Mouse (Mus musculus): ENCODE results near the gene Gprc5d. TPM values are rescaled to one million over a fixed set of nuclear protein-coding genes. Genes with fewer than 3 reads are reported as not detected.

Gene Gprc5d
- polyA plus RNA-seq, 1 experiment: 0.04 TPM

- TF ChIP-seq TAL1 (IDR thresholded peaks at IDR 0.05; ENCODE audit: low read length): no peak
- TF ChIP-seq GATA1 (IDR thresholded peaks at IDR 0.05; ENCODE audit: low read length): no peak
- H3K36me3 ChIP-seq (ENCODE audit: control insufficient read depth): peaks cover 100% of the 10 kb centered on the region
These were observed 23.5 kb upstream of the Gprc5d start for GRCm38 (mm10) chr6:135141451-135142147.

DNA sequence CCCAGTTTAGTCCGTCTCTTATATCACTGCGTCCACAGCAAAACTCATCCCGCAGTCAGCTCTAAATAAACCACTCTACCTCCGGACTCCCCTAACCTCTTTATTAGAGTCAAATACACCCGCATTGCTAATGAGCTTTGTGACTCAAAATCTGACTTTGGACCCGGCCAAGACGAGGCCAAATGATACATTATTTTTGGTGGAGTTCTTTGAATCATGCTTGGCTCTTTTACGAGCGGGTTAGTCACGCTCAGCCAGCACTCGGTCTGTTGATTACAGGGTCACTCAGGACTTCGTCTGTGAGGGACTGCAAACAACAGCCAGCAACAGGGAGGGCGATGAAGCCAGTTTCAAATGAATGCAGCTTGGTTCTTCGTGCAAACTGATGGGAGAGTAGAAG, 20.7 kb upstream of the Gprc5d start:
- H3K27me3 ChIP-seq (ENCODE audit: control insufficient read depth): no peaks in the 10 kb centered on the region
- H3K36me3 ChIP-seq (ENCODE audit: control insufficient read depth): peaks cover 100% of the 10 kb centered on the region
- H3K4me1 ChIP-seq (ENCODE audit: control insufficient read depth): peaks cover 29% of the 10 kb centered on the region
- no peaks in the 10 kb centered on the region for H3K9me3 ChIP-seq (ENCODE audit: control insufficient read depth, low read length)
- TF ChIP-seq GATA1 (IDR thresholded peaks at IDR 0.05; ENCODE audit: low read length) (no peak), TAL1 (IDR thresholded peaks at IDR 0.05; ENCODE audit: low read length) (no peak)
- H3K4me3 ChIP-seq (replicated peaks): no peak overlapping the region

More at GRCm38 (mm10) chr6:135141451-135142147, 23.5 kb upstream of the Gprc5d start:
- Histone ChIP-seq H3K9me3 (ENCODE audit: control insufficient read depth, low read length) (no peaks in the 10 kb centered on the region), H3K4me3 (replicated peaks) (no peak overlapping the region), H3K4me1 (ENCODE audit: control insufficient read depth) (peaks cover 47% of the 10 kb centered on the region), H3K27me3 (ENCODE audit: control insufficient read depth) (no peaks in the 10 kb centered on the region)

DNA sequence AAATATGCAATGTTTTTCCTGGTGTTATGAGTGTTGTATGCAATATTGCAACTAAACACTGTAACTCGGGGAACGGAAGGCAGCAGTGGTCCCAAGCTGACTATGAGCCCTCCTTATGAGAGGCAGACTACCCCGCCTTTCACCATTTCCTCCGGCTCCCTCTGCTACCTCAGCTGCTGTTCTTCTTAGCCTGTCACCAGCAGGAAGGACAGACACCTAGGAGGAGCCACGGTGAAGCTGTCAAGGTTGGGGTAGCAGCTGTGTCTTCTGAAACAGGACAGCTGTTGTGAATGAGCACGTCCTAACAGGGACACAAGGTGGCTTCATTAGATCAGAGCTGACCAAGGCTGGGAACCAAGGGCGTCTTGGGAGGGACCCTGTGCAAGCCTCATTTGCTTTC, 20.1 kb upstream of the Gprc5d start:
- Histone ChIP-seq H3K36me3 (ENCODE audit: control insufficient read depth) (peaks cover 99% of the 10 kb centered on the region), H3K27me3 (ENCODE audit: control insufficient read depth) (no peaks in the 10 kb centered on the region)

GRCm38 (mm10) chr6:135137736-135138135, 19.7 kb upstream of the Gprc5d start:
- Histone ChIP-seq H3K36me3 (ENCODE audit: control insufficient read depth) (peaks cover 99% of the 10 kb centered on the region), H3K4me3 (replicated peaks) (no peak overlapping the region), H3K9me3 (ENCODE audit: control insufficient read depth, low read length) (no peaks in the 10 kb centered on the region), H3K27me3 (ENCODE audit: control insufficient read depth) (no peaks in the 10 kb centered on the region), H3K4me1 (ENCODE audit: control insufficient read depth) (peaks cover 19% of the 10 kb centered on the region)
- no peak for TF ChIP-seq TAL1 (IDR thresholded peaks at IDR 0.05; ENCODE audit: low read length)
- TF ChIP-seq GATA1 (IDR thresholded peaks at IDR 0.05; ENCODE audit: low read length): no peak

More for the DNA sequence above, 20.1 kb upstream of the Gprc5d start:
- TF ChIP-seq TAL1 (IDR thresholded peaks at IDR 0.05; ENCODE audit: low read length) (no peak), GATA1 (IDR thresholded peaks at IDR 0.05; ENCODE audit: low read length) (no peak)
- Histone ChIP-seq H3K9me3 (ENCODE audit: control insufficient read depth, low read length) (no peaks in the 10 kb centered on the region), H3K4me3 (replicated peaks) (no peak overlapping the region), H3K4me1 (ENCODE audit: control insufficient read depth) (peaks cover 24% of the 10 kb centered on the region)

DNA sequence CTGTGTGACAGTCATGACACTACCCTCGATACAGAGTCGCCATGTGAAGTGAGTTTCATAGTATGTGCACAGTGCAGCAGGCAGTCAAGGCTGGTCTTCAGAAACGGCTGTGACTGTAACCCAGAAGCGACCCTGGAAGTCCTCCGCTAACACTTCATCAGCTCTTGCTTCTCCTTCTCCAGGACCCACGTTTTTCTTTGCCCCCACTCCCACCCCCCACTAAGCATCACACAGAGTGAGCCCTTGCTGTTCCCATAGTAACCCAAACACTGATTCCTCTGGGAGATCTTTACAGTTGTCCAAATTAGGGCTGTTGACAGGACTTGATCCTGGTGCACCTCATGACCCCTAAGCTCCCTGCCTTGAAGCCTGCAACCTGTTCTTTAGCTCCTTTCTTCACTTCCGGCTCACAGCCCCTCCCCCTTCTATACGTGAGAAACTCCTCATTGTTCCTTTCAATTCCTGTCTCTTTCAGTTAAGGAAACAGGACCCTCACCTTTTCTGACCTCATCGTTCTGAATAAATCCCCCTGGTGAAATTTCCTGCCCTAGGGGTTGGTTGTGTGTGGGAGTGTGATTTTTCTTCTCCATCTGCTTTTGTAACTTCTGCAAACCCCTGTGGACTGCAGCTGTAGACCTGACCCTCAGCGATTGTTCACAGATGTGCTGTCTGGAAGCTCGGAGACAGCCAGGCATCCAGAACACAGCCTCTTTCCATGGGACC, 18.5 kb upstream of the Gprc5d start:
- Histone ChIP-seq H3K36me3 (ENCODE audit: control insufficient read depth) (peaks cover 98% of the 10 kb centered on the region), H3K9me3 (ENCODE audit: control insufficient read depth, low read length) (no peaks in the 10 kb centered on the region), H3K27me3 (ENCODE audit: control insufficient read depth) (no peaks in the 10 kb centered on the region), H3K4me3 (replicated peaks) (no peak overlapping the region), H3K4me1 (ENCODE audit: control insufficient read depth) (peaks cover 8% of the 10 kb centered on the region)
- TF ChIP-seq GATA1 (IDR thresholded peaks at IDR 0.05; ENCODE audit: low read length): no peak
- TF ChIP-seq TAL1 (IDR thresholded peaks at IDR 0.05; ENCODE audit: low read length): no peak

DNA sequence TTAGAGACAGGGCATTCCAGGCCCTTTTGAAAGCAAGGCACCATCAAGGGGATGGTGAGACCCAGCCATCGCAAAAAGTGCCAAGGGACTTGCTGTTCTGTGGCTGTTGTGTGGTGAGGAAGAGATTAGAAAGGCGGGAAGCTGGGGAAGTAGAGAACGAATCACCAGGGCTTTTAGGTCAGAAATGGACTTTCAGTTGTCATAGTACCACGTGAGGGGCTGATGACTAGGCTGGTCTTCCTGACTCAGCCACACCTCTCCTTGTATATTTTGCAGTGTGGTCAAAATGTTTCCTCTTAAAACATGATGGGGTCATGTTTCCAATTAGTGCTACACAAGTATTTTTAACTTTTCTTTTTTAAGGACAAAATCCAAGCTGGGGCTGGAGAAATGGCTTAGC, 17.7 kb upstream of the Gprc5d start:
- H3K36me3 ChIP-seq (ENCODE audit: control insufficient read depth): peaks cover 95% of the 10 kb centered on the region
- TF ChIP-seq GATA1 (IDR thresholded peaks at IDR 0.05; ENCODE audit: low read length) (no peak), TAL1 (IDR thresholded peaks at IDR 0.05; ENCODE audit: low read length) (no peak)
- H3K9me3 ChIP-seq (ENCODE audit: control insufficient read depth, low read length): no peaks in the 10 kb centered on the region
- no peaks in the 10 kb centered on the region for H3K27me3 ChIP-seq (ENCODE audit: control insufficient read depth)
- H3K4me3 ChIP-seq (replicated peaks): no peak overlapping the region
- H3K4me1 ChIP-seq (ENCODE audit: control insufficient read depth): peaks cover under 1% of the 10 kb centered on the region; the same call in 1 of the 2 replicates

DNA sequence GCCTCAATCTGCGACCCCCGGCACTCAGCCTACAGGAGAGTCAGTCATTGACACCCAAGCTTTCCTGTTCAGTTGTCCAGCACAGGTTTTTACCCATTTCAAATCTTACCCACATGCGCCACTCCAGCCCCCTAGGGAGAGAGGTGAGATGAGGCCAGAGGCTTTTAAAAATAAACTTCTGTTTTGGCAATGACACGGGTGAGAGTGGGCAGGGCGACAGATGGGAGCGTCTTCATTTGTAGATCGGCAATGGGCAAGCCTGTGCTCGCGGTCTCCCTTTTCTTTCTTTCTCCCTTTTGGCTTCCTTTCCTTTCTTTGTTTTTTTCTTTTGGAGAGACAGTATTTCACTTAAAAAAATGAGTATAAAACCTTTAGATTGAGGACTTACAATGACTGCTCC, 15.4 kb upstream of the Gprc5d start:
- TF ChIP-seq TAL1 (IDR thresholded peaks at IDR 0.05; ENCODE audit: low read length) (no peak), GATA1 (IDR thresholded peaks at IDR 0.05; ENCODE audit: low read length) (no peak)
- no peaks in the 10 kb centered on the region for H3K4me1 ChIP-seq (ENCODE audit: control insufficient read depth)
- H3K9me3 ChIP-seq (ENCODE audit: control insufficient read depth, low read length): no peaks in the 10 kb centered on the region
- peaks cover 77% of the 10 kb centered on the region for H3K36me3 ChIP-seq (ENCODE audit: control insufficient read depth)
- no peak overlapping the region for H3K4me3 ChIP-seq (replicated peaks)
- no peaks in the 10 kb centered on the region for H3K27me3 ChIP-seq (ENCODE audit: control insufficient read depth)

- peaks cover 73% of the 10 kb centered on the region for H3K36me3 ChIP-seq (ENCODE audit: control insufficient read depth)
- H3K27me3 ChIP-seq (ENCODE audit: control insufficient read depth): no peaks in the 10 kb centered on the region
- no peak overlapping the region for H3K4me3 ChIP-seq (replicated peaks)
- H3K9me3 ChIP-seq (ENCODE audit: control insufficient read depth, low read length): no peaks in the 10 kb centered on the region
- no peaks in the 10 kb centered on the region for H3K4me1 ChIP-seq (ENCODE audit: control insufficient read depth)
- TF ChIP-seq TAL1 (IDR thresholded peaks at IDR 0.05; ENCODE audit: low read length): no peak
- no peak for TF ChIP-seq GATA1 (IDR thresholded peaks at IDR 0.05; ENCODE audit: low read length)
These were observed 15.0 kb upstream of the Gprc5d start for GRCm38 (mm10) chr6:135133086-135133485.

- Histone ChIP-seq H3K36me3 (ENCODE audit: control insufficient read depth) (no peaks in the 10 kb centered on the region), H3K4me1 (ENCODE audit: control insufficient read depth) (peaks cover 4% of the 10 kb centered on the region; the same call in 1 of the 2 replicates), H3K27me3 (ENCODE audit: control insufficient read depth) (no peaks in the 10 kb centered on the region), H3K4me3 (replicated peaks) (no peak overlapping the region), H3K9me3 (ENCODE audit: control insufficient read depth, low read length) (no peaks in the 10 kb centered on the region)
- no peak for TF ChIP-seq TAL1 (IDR thresholded peaks at IDR 0.05; ENCODE audit: low read length)
- no peak for TF ChIP-seq GATA1 (IDR thresholded peaks at IDR 0.05; ENCODE audit: low read length)
These were observed 6.8 kb upstream of the Gprc5d start for GRCm38 (mm10) chr6:135124755-135125380.
